Mouse (Mus musculus): ENCODE measurements around the gene Ciart.
"Not testable (repeated sequence)": the region's sequence is repeated elsewhere in the genome, so short reads cannot be mapped to it uniquely, and the experiment has no call there.

Ciart gene

GRCm38 (mm10) chr3:95865571-95865970 is 16.5 kb downstream of the Ciart start:
- no peak for DNase-seq (ENCODE audit: low spot score in 2 of 2)

DNA sequence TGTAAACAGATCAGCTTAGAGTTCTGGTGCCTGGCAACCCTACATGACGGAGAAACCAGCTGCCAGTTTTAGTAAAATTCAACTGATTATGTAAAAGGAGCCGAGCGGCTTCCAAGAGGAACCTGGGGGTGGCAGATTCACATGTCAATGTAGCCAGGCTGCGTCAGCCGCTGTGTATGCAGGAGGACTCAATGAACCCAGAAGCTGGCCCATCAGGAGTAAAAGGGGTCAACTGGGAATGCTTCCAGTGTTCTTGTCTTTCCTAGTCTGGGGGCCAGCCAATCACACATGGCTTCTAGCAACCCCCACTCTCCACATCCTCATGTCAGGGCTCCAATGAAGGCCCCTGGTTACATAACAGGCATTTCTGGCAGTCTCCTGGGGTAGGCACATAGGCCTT is 17.0 kb downstream of the Ciart start:
- no peak for DNase-seq (ENCODE audit: low spot score in 2 of 2)

DNA sequence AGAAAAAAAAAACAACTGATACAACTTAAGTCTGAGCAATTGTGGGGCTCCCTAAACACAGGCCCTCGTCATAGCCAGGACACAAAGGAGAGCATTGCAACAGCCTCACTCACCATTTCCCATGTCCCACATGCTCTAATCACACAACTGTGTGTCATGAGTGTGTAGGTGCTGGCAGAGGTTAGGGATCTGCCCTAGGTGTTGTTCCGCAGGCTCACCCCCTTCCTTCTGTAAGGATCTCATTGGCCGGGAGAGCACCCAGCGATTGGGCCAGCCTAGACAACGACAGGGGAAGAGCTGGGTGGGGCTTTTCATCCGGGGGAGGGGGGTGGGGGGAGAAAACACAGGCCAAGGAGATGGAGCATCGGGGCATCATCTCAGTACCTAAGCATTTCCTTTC is 18.5 kb downstream of the Ciart start:
- no peak for DNase-seq (ENCODE audit: low spot score in 2 of 2)

DNA sequence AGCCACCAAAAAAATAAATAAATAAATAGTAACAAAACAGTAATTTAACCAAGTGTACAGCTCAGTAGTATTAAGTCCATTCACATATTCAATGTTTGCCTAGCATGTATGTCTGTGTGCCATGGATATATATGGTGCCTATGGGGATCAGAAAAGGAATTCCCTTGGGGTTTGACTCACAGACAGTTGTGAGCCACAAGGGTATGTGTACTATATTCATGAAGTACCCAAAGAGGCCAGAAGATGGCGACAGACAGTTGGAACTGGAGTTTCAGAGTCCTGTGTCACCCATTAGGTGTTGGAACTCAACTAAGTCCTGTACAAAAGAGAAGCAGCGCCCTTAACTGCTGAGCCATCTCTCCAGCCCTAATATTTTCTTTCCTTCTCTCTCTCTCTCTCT is 20.3 kb downstream of the Ciart start:
- DNase-seq (ENCODE audit: low spot score in 2 of 2) = peak; percentile 64 to 90

DNA sequence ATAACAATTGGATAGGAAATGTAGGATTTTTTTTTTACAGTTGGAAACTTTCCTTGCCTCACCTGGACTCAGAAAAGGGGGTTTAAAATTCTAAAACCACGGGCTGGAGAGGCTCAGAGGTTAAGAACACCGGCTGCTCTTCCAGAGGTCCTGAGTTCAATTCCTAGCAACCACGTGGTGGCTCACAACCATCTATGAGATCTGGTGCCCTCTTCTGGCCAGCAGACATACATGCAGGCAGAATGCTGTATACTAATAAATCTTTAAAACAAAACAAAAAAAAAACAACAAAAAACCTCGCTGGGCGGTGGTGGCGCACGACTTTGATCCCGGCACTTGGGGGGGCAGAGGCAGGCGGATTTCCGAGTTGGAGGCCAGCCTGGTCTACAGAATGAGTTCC is 20.8 kb downstream of the Ciart start:
- DNase-seq (ENCODE audit: low spot score in 2 of 2) = peak in 1 of 2 experiments; percentile 45

DNA sequence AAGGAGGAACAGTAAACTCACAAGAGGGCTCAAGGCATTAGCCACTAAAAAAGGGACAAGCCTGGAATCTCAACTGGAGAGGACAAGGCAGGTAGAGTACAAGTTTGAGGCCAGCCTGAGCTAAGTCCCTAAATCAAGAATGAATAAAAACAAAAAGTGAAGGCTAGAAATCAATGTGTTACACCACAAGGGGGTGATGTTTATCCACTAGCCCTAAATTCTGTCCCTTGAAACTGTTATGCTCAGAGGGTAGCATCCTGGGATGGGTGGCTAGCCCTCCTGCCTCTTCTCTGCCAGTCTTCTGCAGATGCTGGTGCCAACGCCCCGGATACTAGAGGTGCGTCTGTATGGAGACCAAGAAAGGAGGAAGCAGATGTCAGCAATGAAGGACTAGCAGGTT is 21.7 kb downstream of the Ciart start:
- DNase-seq (ENCODE audit: low spot score in 2 of 2) = peak in 1 of 2 experiments; percentile 22

DNA sequence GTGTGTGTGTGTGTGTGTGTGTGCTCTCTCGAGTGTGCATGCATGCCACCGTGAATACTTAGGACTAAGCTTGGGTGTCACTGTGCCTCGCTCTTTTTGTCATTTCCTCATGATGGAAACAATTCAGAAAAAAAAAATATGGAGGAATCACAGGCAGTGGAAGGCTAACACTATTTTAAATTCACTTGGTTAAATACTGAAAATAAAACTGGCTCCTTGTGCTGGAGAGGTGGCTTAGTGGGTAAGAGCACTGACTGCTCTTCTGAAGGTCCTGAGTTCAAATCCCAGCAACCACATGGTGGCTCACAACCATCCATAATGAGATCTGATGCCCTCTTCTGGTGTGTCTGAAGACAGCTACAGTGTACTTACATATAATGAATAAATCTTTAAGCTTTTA is 23.8 kb downstream of the Ciart start:
- not testable (repeated sequence) for DNase-seq (ENCODE audit: low spot score in 2 of 2)

- not testable (repeated sequence) for DNase-seq (ENCODE audit: low spot score in 2 of 2)
Measured at GRCm38 (mm10) chr3:95857050-95857449, 25.0 kb downstream of the Ciart start.

- no peak for DNase-seq (ENCODE audit: low spot score in 2 of 2)
Measured at GRCm38 (mm10) chr3:95856115-95856514, 25.9 kb downstream of the Ciart start.

DNA sequence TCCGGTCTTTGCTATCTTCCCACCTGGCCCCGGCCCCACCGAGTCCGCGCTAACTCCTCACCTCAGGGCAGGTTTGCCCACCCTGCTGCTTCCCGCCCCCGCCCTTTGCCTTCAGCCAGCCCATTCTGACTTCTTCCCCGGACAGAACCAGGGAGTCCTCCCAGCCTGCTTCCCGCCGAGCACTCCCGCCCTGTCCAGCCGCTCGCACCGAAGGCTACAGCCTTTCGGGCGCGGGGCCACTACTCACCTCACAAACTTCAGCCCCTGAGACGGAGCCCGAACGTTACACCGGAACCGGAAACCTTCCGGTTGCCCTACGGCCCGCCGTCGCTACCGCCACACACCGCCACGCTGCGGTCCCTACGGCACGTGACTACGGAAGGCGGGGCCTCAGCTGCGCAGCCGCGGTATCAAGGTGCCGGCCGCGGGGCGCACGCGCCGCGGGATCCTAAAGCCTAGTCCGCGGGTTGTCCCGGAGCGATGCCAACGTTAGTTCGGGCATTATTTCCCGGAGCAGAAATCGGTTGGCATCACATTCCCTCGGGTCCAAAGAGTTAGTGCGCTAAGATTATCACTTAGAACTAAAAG is 26.5 kb downstream of the Ciart start, which contains the start of gene Prpf3:
TSS of gene Prpf3 (minus strand) at position 384 of the 588 bp plus-strand sequence.
- peak; percentile 88 to 91 for DNase-seq (ENCODE audit: low spot score in 2 of 2)

GRCm38 (mm10) chr3:95851317-95851716 is 30.7 kb downstream of the Ciart start:
- no peak for DNase-seq (ENCODE audit: low spot score in 2 of 2)

- no peak for DNase-seq (ENCODE audit: low spot score in 2 of 2)
Measured at GRCm38 (mm10) chr3:95850611-95851010, 31.4 kb downstream of the Ciart start.

DNA sequence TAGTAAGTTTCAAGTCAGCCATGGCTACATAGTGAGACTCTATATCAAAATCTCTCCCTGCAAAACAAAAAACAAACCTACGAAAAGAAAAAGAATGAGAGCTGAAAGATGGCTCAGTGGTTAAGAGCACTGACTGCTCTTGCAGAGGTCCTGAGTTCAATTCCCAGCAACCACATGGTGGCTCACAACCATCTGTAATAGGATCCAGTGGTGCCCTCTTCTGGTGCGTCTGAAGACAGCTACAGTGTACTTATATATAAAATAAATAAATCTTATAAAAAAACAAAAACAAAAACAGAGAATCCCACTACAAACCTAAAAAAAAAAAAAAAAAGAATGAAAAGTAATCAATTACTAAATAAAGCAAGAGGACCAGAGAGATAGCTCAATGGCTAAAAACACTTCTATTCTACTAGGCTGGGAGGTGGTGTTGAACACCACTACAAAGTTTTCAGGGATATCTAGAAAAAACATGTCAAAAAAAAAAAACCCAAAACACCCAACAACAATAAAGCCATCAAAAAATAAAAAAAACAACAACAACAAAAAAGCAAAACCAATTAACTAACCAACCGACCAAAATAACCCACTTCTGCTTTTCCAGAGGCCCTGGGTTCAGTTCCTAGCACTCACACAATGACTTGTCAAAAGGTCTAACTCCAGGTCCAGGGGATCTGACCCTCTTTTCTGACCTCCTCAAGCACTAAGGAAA is 39.4 kb downstream of the Ciart start:
- DNase-seq (ENCODE audit: low spot score in 2 of 2) = no peak

- DNase-seq (ENCODE audit: low spot score in 2 of 2) = no peak
Measured at GRCm38 (mm10) chr3:95839250-95839649, 42.8 kb downstream of the Ciart start.

- DNase-seq (ENCODE audit: low spot score in 2 of 2) = no peak
Measured at GRCm38 (mm10) chr3:95829053-95829452, 53.0 kb downstream of the Ciart start.

Measured in thymus, postnatal 10 days (tissue).